Mouse (Mus musculus): ENCODE measurements around the gene Sdhaf2. TPM values are rescaled to one million over a fixed set of nuclear protein-coding genes. Genes with fewer than 3 reads are reported as not detected.

Gene Sdhaf2
- polyA plus RNA-seq (2014; fragmentation: Illumina TruSeq; extraction: RNeasy Lipid Tissue Mini Kit (QIAGEN cat#74804); ENCODE audit: low replicate concordance) = 51.4 TPM

DNA sequence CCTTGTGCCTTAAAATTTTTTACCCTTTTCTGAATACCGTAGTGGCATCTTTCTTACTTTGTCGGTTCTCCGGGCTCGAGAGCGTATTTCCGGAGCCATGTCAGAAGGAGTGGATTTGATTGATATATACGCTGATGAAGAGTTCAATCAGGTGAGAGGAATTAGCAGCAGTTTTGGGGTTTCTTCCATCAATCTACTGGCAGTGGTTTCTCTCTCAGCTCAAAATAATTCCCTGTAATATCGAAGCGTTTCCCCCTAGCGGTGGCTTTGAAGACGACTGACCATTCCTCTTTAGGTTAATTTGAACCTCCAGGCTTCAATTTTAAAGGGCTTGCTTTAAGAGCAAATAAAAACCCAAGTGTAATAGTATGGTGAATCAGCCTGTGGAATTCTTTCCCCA, at the start of gene Sdhaf2:
Sdhaf2 (minus strand) TSS at position 233 of the 400 bp plus-strand sequence.

DNA sequence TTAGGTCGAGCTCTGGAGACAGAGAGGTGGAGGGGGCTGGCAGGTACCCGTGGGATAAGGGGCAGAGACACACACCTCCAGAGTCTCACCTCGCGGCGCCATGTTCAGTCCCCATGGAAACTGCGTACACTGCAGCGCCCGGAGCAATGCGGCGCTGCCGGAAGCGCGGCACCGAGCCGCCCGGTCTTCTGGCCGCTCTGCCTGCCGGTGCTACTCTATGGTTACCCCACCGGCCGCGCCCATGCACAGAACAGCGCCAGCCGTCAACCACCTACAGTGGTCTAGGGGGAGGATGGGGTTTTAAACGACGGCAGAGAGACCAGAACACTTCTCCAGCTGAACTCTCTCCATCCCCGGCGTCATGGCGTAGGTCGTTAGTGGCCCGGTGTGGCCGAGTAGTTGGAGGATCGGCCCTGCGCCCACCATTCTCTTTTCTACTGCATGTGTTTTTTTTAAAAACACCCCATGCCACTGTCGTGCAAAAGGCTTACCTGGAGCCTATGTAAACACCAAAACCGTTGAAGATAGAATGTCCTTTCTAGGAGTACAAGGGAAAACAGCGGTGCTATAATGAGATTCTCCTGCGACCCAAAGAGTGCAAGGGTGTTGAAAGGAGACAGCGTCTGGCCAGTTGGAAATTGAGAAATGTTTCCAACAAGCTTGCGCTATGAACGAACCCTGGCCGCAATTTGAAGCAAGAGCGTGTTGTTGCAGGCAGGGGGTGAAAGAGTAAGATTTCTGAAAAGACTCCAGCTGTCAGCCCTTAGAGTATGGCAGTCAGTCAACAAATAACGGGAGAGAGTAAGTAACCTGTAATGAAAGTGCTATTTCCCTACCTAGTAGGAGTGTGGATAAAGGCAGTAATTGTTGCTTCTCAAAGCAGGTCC, 29.9 kb upstream of the Sdhaf2 start, which contains the start of gene Tmem216:
Tmem216 (minus strand) TSS at position 615 of the 887 bp plus-strand sequence.

DNA sequence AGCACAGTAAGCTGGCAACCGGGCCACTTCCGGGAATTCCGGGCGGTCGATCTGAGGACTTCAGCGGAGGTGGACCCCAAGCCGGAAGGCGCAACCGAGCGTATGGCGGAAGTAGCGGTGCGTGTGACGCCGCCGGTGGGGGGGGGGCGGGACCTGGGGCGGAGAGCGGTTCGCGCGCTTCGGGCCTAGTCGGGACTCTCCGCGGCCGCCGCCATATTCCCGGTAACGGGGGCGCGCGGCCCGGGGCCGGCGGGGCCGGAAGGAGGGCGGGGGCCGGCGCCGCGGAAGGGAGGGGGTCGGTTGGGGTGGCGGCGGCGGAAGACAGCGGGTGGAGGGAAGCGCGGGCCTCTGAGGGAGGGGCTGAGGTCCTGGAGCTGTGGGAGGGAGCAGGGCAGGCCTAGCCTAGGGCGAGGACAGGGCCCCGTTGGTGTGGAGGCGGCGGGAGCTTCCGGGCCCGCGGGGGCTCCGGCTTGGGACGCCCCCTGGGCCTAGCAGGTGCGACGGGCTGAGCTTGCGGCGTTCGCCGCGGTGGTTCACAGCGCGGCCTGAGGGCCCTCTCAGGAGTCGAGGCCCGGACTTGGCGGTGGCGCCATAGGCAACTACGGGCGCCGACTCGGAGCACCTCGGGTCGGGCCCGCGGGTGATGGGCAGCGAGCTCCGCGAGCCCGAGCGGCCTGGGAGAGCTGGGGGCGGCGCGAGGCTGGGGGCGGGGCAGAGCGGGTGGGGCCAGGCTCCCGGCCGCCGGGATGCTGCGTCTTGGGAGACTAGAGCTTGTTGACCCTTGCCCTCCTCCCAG, 638 bp downstream of the Sdhaf2 start, which contains the start of gene Cpsf7:
Cpsf7 (plus strand) TSS at position 161 of the 796 bp plus-strand sequence.

DNA sequence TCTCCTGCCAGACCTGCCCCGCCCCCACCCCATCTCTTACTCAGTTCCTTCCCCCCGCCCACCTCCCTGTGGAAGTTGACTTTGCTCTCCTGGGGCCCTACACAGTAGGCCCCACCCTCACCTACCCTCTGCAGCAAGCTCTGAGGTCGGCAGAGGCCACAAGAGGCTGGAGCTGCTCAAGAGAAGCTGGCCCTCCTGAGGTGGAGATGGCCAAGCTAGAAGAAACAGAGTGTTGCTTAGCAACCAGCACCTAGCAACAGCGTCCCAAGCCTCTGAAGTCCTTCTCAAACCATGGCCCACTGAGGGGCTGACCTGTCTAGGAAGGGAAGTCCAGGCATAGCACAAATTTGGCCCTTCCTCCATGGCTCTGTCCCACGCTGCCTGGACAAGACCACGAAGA, 43.2 kb downstream of the Sdhaf2 start, which contains the start of gene Ppp1r32:
Ppp1r32 (minus strand) TSS at position 226 of the 400 bp plus-strand sequence.

DNA sequence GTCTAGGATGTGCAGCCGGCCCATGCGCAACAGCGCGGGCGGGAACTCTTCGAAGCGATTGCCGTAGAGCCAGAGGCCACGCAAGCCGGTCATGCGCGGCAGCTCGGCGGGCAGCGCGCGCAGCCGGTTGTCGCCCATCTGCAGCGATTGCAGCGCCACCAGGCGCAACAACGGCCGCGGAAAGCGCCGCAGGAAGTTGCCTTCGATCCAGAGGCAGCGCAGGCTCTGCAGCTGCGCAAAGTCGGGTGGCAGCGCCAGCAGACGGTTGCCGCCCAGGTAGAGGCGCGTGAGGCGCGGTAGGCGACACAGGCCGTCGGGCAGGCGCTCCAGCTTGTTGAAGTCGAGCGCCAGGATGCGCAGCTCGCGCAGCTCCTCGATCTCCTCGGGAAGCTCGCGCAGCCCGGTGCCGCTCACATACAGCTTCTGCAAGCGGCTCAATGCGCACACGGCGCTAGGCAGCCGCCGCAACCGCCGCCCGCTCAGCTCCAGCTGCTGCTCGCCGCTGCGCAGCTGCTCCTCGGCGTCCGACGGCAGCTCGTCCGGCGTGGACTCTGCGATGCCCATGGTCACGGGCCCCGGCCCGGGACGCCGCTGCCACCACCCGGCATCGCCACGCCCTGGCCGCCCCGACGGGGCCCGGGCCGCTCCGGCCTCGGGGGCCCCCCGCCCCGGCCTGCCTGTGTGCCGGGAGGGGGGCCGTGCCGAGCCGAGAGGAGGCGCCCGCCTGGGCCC, 69.0 kb downstream of the Sdhaf2 start, which contains the start of gene Lrrc10b:
Lrrc10b (minus strand) TSS at position 722 of the 732 bp plus-strand sequence.

Other genes with a start within 250 kb of the Sdhaf2 start
- not detected for gene Dagla, start 221.3 kb downstream of the Sdhaf2 start, polyA plus RNA-seq (2014; fragmentation: Illumina TruSeq; extraction: RNeasy Lipid Tissue Mini Kit (QIAGEN cat#74804); ENCODE audit: low replicate concordance)
- gene Syt7, start 137.1 kb downstream of the Sdhaf2 start, polyA plus RNA-seq (2014; fragmentation: Illumina TruSeq; extraction: RNeasy Lipid Tissue Mini Kit (QIAGEN cat#74804); ENCODE audit: low replicate concordance) = 1.2 TPM
- gene Lrrc10b, start 68.7 kb downstream of the Sdhaf2 start, polyA plus RNA-seq (2014; fragmentation: Illumina TruSeq; extraction: RNeasy Lipid Tissue Mini Kit (QIAGEN cat#74804); ENCODE audit: low replicate concordance) = not detected
- gene Ppp1r32, start 43.2 kb downstream of the Sdhaf2 start, polyA plus RNA-seq (2014; fragmentation: Illumina TruSeq; extraction: RNeasy Lipid Tissue Mini Kit (QIAGEN cat#74804); ENCODE audit: low replicate concordance) = not detected
- 66.4 TPM for gene Cpsf7, start 876 bp downstream of the Sdhaf2 start, polyA plus RNA-seq (2014; fragmentation: Illumina TruSeq; extraction: RNeasy Lipid Tissue Mini Kit (QIAGEN cat#74804); ENCODE audit: low replicate concordance)
- 1.3 TPM for gene Tmem216, start 30.1 kb upstream of the Sdhaf2 start, polyA plus RNA-seq (2014; fragmentation: Illumina TruSeq; extraction: RNeasy Lipid Tissue Mini Kit (QIAGEN cat#74804); ENCODE audit: low replicate concordance)
- 2.1 TPM for gene Cyb561a3, start 51.0 kb upstream of the Sdhaf2 start, polyA plus RNA-seq (2014; fragmentation: Illumina TruSeq; extraction: RNeasy Lipid Tissue Mini Kit (QIAGEN cat#74804); ENCODE audit: low replicate concordance)
- 2.0 TPM for gene Tmem138, start 51.2 kb upstream of the Sdhaf2 start, polyA plus RNA-seq (2014; fragmentation: Illumina TruSeq; extraction: RNeasy Lipid Tissue Mini Kit (QIAGEN cat#74804); ENCODE audit: low replicate concordance)
- gene Ddb1, start 79.2 kb upstream of the Sdhaf2 start, polyA plus RNA-seq (2014; fragmentation: Illumina TruSeq; extraction: RNeasy Lipid Tissue Mini Kit (QIAGEN cat#74804); ENCODE audit: low replicate concordance) = 63.5 TPM
- gene Tkfc, start 79.5 kb upstream of the Sdhaf2 start, polyA plus RNA-seq (2014; fragmentation: Illumina TruSeq; extraction: RNeasy Lipid Tissue Mini Kit (QIAGEN cat#74804); ENCODE audit: low replicate concordance) = 29.7 TPM
- 3.6 TPM for gene Vwce, start 108.1 kb upstream of the Sdhaf2 start, polyA plus RNA-seq (2014; fragmentation: Illumina TruSeq; extraction: RNeasy Lipid Tissue Mini Kit (QIAGEN cat#74804); ENCODE audit: low replicate concordance)
- gene Pga5, start 151.9 kb upstream of the Sdhaf2 start, polyA plus RNA-seq (2014; fragmentation: Illumina TruSeq; extraction: RNeasy Lipid Tissue Mini Kit (QIAGEN cat#74804); ENCODE audit: low replicate concordance) = not detected
- 1.3 TPM for gene Vps37c, start 162.6 kb upstream of the Sdhaf2 start, polyA plus RNA-seq (2014; fragmentation: Illumina TruSeq; extraction: RNeasy Lipid Tissue Mini Kit (QIAGEN cat#74804); ENCODE audit: low replicate concordance)
- not detected for gene Cd5, start 212.9 kb upstream of the Sdhaf2 start, polyA plus RNA-seq (2014; fragmentation: Illumina TruSeq; extraction: RNeasy Lipid Tissue Mini Kit (QIAGEN cat#74804); ENCODE audit: low replicate concordance)